ENCODE assay signal across 8 mouse cellular contexts in genomic region chrX:93674836-93675795, GRCm38 (mm10). TPM values are rescaled to one million over a fixed set of nuclear protein-coding genes. Genes with fewer than 3 reads are reported as not detected.
DNase-seq lines count a peak whose midpoint lies in the region; ATAC-seq and TF ChIP-seq lines count a peak whose summit lies in the region.

No protein-coding gene starts in this region.

- peak overlapping the region; percentile 56 for H3K4me2 ChIP-seq in lung, embryonic 15.5 days

- no peaks in the 10 kb centered on the region for H3K36me3 ChIP-seq in ES-E14 (ENCODE audit: control insufficient read depth, insufficient read depth, low read length, poor library complexity, severe bottlenecking)
- H3K36me3 ChIP-seq in forebrain, embryonic 10.5 days (replicated peaks) = no peaks in the 10 kb centered on the region
- H3K36me3 ChIP-seq in lung, embryonic 15.5 days = no peaks in the 10 kb centered on the region

- DNase-seq in ES-E14 (ENCODE audit: low read depth, low spot score) = no peak
- DNase-seq in c-Kit-positive CD71-negative TER-119-negative erythroid progenitor cells, embryonic 14.5 days (ENCODE audit: low read depth) = peak; percentile 35
- DNase-seq in forebrain, embryonic 10.5 days (ENCODE audit: extremely low spot score, low spot score) = peak; percentile 26
- DNase-seq in heart, postnatal 36 days = peak; percentile 1 to 3
- DNase-seq in layer of hippocampus, adult 9-10 months (ENCODE audit: low spot score) = peak; percentile 29
- DNase-seq in thymus, adult 18-20 months = peak; percentile 39 to 55

- in situ Hi-C loops in ES-E14 (cut with MboI; ENCODE audit: low sequenced_read_pairs in 2 of 2, unreplicated experiment in 2 of 2) = no loop called here

- H3K4me1 ChIP-seq in ES-E14 (ENCODE audit: control insufficient read depth in 2 of 2, insufficient read depth in 2 of 2, low read length in 2 of 2, poor library complexity in 1 of 2) = peaks cover 2 to 6% of the 10 kb centered on the region in 2 experiments; a peak in 1 of 4 replicates
- peaks cover 11% of the 10 kb centered on the region for H3K4me1 ChIP-seq in forebrain, embryonic 10.5 days
- H3K4me1 ChIP-seq in lung, embryonic 15.5 days = no peaks in the 10 kb centered on the region
- peaks cover 3% of the 10 kb centered on the region; the same call in 1 of the 2 replicates for H3K4me1 ChIP-seq in olfactory bulb, adult 2 months (ENCODE audit: control insufficient read depth, insufficient read depth, low read length)

- WGBS in forebrain, embryonic 10.5 days = 17% methylated on average over 19 of the region's 19 CpGs
- 17% methylated on average over 19 of the region's 19 CpGs for whole genome bisulfite sequencing in lung, embryonic 15.5 days
- 13% methylated on average over 19 of the region's 19 CpGs for WGBS in olfactory bulb, adult 2 months

- peaks cover 24% of the 10 kb centered on the region for H3K27me3 ChIP-seq in forebrain, embryonic 10.5 days (ENCODE audit: poor library complexity, severe bottlenecking)
- peaks cover 7% of the 10 kb centered on the region; the same call in 1 of the 2 replicates for H3K27me3 ChIP-seq in lung, embryonic 15.5 days

- H3K4me3 ChIP-seq in ES-E14 (ENCODE audit: insufficient read depth in 1 of 2, low read depth in 1 of 2, low read length in 2 of 2, poor library complexity in 1 of 2, severe bottlenecking in 1 of 2) = peak overlapping the region; percentile 48 to 62
- H3K4me3 ChIP-seq in forebrain, embryonic 10.5 days = peak overlapping the region; percentile 44
- peak overlapping the region; percentile 26 for H3K4me3 ChIP-seq in lung, embryonic 15.5 days
- H3K4me3 ChIP-seq in olfactory bulb, adult 2 months (ENCODE audit: insufficient read depth, low read depth, low read length) = peak overlapping the region; percentile 37

- no peak for TF ChIP-seq POLR2A in olfactory bulb, adult 2 months (IDR thresholded peaks at IDR 0.05; ENCODE audit: insufficient read depth, low read depth, low read length)

- peak; percentile 99 for ATAC-seq in lung, embryonic 15.5 days (ENCODE audit: borderline replicate concordance, extremely low read depth, low FRiP score, low TSS enrichment)

- intact Hi-C loops in heart, postnatal 36 days (cut with DNase I) = no loop called here

- H3K9me3 ChIP-seq in ES-E14 (ENCODE audit: control insufficient read depth, insufficient read depth, low read depth, low read length) = no peaks in the 10 kb centered on the region
- H3K9me3 ChIP-seq in forebrain, embryonic 10.5 days = no peaks in the 10 kb centered on the region
- H3K9me3 ChIP-seq in lung, embryonic 15.5 days = no peaks in the 10 kb centered on the region

- H3K9ac ChIP-seq in ES-E14 (ENCODE audit: insufficient read depth, low read depth, low read length, poor library complexity, severe bottlenecking) = peak overlapping the region; percentile 35
- H3K9ac ChIP-seq in lung, embryonic 15.5 days = no peak overlapping the region

- peak overlapping the region; percentile 91 for H3K27ac ChIP-seq in ES-E14 (ENCODE audit: insufficient read depth, low read depth, low read length, poor library complexity, severe bottlenecking)
- peak overlapping the region; percentile 83 for H3K27ac ChIP-seq in forebrain, embryonic 10.5 days
- H3K27ac ChIP-seq in lung, embryonic 15.5 days = no peak overlapping the region
- peak overlapping the region; percentile 87 for H3K27ac ChIP-seq in olfactory bulb, adult 2 months (ENCODE audit: insufficient read depth, low read depth, low read length)

- TF ChIP-seq CTCF in olfactory bulb, adult 2 months (IDR thresholded peaks at IDR 0.05; ENCODE audit: insufficient read depth, low read depth, low read length) = no peak

TF ChIP-seq in ES-E14, 5 proteins besides CTCF, POLR2A, EP300 and RAD21:
- TF ChIP-seq HCFC1 (IDR thresholded peaks at IDR 0.05; ENCODE audit: borderline replicate concordance, insufficient read depth, low read length) (no peak), CHD2 (IDR thresholded peaks at IDR 0.05; ENCODE audit: low read depth, low read length) (0 out of 2 replicates have a peak, but pooled peaks have one; percentile 25), MAFK (IDR thresholded peaks at IDR 0.05; ENCODE audit: insufficient read depth, low read depth, low read length) (peak; percentile 46; the same call in 1 of the 2 replicates), ZC3H11A (IDR thresholded peaks at IDR 0.05; ENCODE audit: borderline replicate concordance, low read depth, low read length) (no peak), ZNF384 (IDR thresholded peaks at IDR 0.05; ENCODE audit: low read depth, low read length) (0 out of 2 replicates have a peak, but pooled peaks have one; percentile 67)
TF ChIP-seq in ES-E14: peak in this region for 3.

RNA-seq across cellular contexts. Expression of gene Pcyt1b, which starts 20.5 kb away (rescaled TPM):
- total RNA-seq in ES-E14 (2012; rRNA removed) = 8.7 and 11.6 TPM in 2 replicates
- polyA plus RNA-seq in forebrain, embryonic 10.5 days (2016; fragmentation: Nextera tagmentation; extraction: Ambion mirVana) = 3.1 and 4.1 TPM in 2 replicates
- total RNA-seq in heart, postnatal 36 days (2021) = under 1 TPM; 0.16 to 0.33 TPM
- polyA plus RNA-seq in lung, embryonic 15.5 days (2015; fragmentation: Nextera tagmentation; extraction: Ambion mirVana) = 1.3 and 1.7 TPM in 2 replicates
- not detected in 2 replicates for polyA plus RNA-seq in olfactory bulb, adult 2 months (2012; ENCODE audit: insufficient read depth, insufficient read length, low replicate concordance, missing spikeins)

RNA-seq across cellular contexts. Expression of gene Pola1, which starts 43.2 kb away (rescaled TPM):
- 36.6 and 40.3 TPM in 2 replicates for total RNA-seq in ES-E14 (2012; rRNA removed)
- 28.4 and 30.7 TPM in 2 replicates for polyA plus RNA-seq in forebrain, embryonic 10.5 days (2016; fragmentation: Nextera tagmentation; extraction: Ambion mirVana)
- total RNA-seq in heart, postnatal 36 days (2021) = 1 to 10 TPM; 4.0 to 4.9 TPM
- 22.1 and 24.7 TPM in 2 replicates for polyA plus RNA-seq in lung, embryonic 15.5 days (2015; fragmentation: Nextera tagmentation; extraction: Ambion mirVana)
- polyA plus RNA-seq in olfactory bulb, adult 2 months (2012; ENCODE audit: insufficient read depth, insufficient read length, low replicate concordance, missing spikeins) = not detected in 2 replicates
